Mouse (Mus musculus) spleen, adult 10 weeks (tissue): ENCODE results near the gene Rab8b. TPM values are rescaled to one million over a fixed set of nuclear protein-coding genes. Genes with fewer than 3 reads are reported as not detected.

Experiments used
- polyA plus RNA-seq: library from polyadenylated mRNA; stranded (reverse); fragments of 350-450 nt; fragmentation: Illumina TruSeq; extraction: RNeasy Lipid Tissue Mini Kit (QIAGEN cat#74804); gene quantifications from one replicate; pipeline ENCODE4 v1.2.3, GENCODE M21; 2015; ENCODE audit warnings: low replicate concordance; ENCODE audit not compliant: insufficient read depth

Rab8b gene
- 69.4 TPM for polyA plus RNA-seq

DNA sequence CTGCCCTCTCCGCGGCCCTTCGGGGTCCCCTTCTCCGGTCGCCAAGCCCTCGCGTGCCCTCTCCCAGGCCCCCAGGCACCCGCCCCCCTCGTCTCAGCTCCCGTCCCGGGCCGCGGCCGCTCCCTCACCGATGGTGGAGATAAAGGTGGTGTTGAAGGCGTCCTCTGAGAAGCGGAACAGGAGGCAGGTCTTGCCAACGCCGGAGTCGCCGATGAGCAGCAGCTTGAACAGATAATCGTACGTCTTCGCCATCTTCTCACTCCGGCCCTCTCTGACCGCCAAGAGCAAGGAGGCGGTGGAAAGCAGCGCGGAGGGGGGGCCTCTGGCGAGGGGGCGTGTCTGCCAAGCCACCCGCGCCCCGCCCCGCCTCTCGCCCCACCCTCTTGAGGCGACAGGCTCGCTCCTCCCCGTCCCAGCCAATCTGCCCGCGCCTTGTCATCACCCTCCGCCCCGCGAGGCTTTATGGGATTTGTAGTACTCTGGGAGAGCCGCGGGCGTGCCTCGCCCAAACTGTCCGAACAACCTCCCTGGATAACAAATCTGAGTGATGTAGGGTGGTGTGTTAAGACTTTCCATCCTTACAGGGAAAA lies at the start of gene Rab8b:
TSS of gene Rab8b (minus strand) at position 306 of the 590 bp plus-strand sequence.

DNA sequence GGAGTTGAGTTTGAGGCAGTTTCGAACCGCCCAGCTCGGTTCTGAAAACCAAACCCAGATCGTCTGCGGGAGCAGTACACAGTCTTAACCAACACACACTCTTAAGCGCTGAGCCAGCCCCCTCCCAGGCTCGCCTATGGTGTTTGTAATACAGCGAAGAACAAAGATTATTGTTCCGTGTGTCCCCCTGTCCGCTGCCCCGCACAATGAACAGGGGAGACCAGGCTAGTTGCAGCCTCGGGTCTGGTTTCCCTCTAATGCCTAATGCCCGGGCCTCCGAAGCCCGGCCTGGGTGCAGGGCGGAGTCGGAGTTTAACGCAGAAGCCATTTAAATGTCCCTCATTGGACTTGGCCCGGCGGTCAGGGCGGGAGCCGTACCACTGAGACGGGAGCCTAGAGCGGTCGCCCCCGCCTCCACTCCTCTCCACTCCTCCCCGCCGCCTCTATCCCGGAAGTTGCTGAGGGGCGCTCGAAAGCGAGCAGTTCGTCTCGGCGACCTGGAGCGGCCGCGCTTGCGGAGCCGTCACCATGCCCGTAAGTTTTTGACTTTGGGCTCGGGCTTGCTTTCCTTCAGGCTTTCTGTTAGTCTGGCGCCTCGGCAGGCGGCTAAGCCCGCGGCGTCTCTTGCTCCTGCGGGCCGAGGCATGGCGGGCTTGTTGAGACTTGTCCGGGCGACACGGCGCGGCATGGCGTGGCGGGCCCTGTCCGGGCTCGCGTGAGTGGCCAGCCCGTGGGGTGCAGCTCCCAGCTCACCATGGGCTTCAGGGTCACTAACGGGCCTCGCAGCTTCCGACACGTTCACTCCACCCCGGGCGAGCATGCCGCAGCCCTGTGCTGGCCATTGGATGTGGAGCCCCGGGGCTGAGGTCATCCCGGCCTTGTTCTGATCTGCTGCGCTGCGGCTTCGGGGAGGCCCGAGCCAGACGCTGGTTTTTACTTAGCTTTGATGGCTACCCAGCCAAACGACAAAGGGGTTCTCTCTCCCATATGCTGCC lies 26.5 kb upstream of the Rab8b start, which contains the start of gene Rps27l:
TSS of gene Rps27l (plus strand) at position 440 of the 995 bp plus-strand sequence.

GRCm38 (mm10) chr9:66834318-66835096 lies 85.0 kb downstream of the Rab8b start, which contains the start of gene Aph1c:
TSS of gene Aph1c (minus strand) at chr9:66834726.

GRCm38 (mm10) chr9:66796739-66797138 lies 122.7 kb downstream of the Rab8b start, which contains the start of gene Gm10647:
TSS of gene Gm10647 (plus strand) at chr9:66797039.

GRCm38 (mm10) chr9:66795464-66796324 lies 123.8 kb downstream of the Rab8b start, which contains the start of gene Aph1b:
TSS of gene Aph1b (minus strand) at chr9:66795490.

Other genes starting within 250 kb of the Rab8b start
- 1.4 TPM for gene Car12, start 206.0 kb downstream of the Rab8b start, polyA plus RNA-seq
- gene Aph1b, start 124.2 kb downstream of the Rab8b start, polyA plus RNA-seq: 7.4 TPM
- 0.15 TPM for gene Gm10647, start 122.6 kb downstream of the Rab8b start, polyA plus RNA-seq
- gene Aph1c, start 85.0 kb downstream of the Rab8b start, polyA plus RNA-seq: 14.6 TPM
- gene Rps27l, start 26.4 kb upstream of the Rab8b start, polyA plus RNA-seq: 217 TPM
- 36.2 TPM for gene Lactb, start 55.8 kb upstream of the Rab8b start, polyA plus RNA-seq
- gene Tpm1, start 129.7 kb upstream of the Rab8b start, polyA plus RNA-seq: 193 TPM